Mouse (Mus musculus) C2C12 (cell line): ENCODE data around the gene Rgs10.

Source experiments
- CTCF ChIP-seq: IDR thresholded peaks from one replicate; pipeline ENCODE4 v1.5.1; 2011; ENCODE audit not compliant: control insufficient read depth, insufficient read depth, insufficient read length
- FOSL1 ChIP-seq: IDR thresholded peaks from one replicate; pipeline ENCODE4 v1.8.0; 2011; ENCODE audit warnings: mild to moderate bottlenecking, low read length; ENCODE audit not compliant: poor library complexity, insufficient read depth, severe bottlenecking

DNA sequence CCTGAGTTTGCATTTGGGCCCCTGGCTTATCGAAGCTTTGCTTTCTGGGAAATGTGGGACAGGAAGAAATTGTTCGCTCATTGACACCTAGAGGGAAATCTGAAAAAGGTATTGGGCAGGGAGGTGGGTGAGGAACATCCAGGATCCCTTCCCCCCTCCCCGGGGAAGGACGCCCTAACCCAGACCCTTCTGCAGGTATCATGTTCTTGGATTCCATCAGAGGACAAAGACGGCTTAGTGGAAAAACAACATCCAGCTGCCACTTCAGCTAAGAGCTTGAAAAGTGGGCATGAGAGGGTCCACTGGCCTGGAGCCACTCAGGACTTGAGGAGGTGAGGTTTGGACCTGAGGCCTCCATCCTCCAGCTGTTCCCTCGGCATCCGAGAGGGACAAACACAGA lies 68.2 kb downstream of the Rgs10 start:
- TF ChIP-seq CTCF (no peak), FOSL1 (no peak)
